Mouse (Mus musculus) CH12.LX (cell line): ENCODE results near the gene Gpr157. TPM values are rescaled to one million over a fixed set of nuclear protein-coding genes. Genes with fewer than 3 reads are reported as not detected.

Source experiments
- DNase-seq: peaks from one replicate; pipeline ENCODE4 v3.0.0-alpha.2; 2013; ENCODE audit errors: extremely low read depth
- H3K27ac ChIP-seq: 2 replicates; pipeline ENCODE4 v1.5.1; 2012; ENCODE audit warnings: low read depth, mild to moderate bottlenecking, control low read depth, moderate library complexity; ENCODE audit not compliant: insufficient read depth
- H3K27me3 ChIP-seq: replicated peaks from 2 replicates; pipeline ENCODE3; 2012; ENCODE audit warnings: inconsistent platforms
- H3K36me3 ChIP-seq, 2 experiments: replicated peaks in 1 of 2; 2 replicates each; pipeline versions ENCODE3 to v1.6.1; 2012; ENCODE audit warnings: inconsistent platforms in 1 of 2, low read length in 1 of 2, mild to moderate bottlenecking in 1 of 2, mixed read lengths in 1 of 2, moderate library complexity in 1 of 2; ENCODE audit not compliant: control insufficient read depth in 1 of 2, insufficient read depth in 1 of 2
- H3K4me1 ChIP-seq, 2 experiments: 2 replicates each; pipeline ENCODE4 v1.6.1; 2012; ENCODE audit warnings: inconsistent platforms in 1 of 2, moderate library complexity in 1 of 2; ENCODE audit not compliant: insufficient read depth in 2 of 2, control insufficient read depth in 1 of 2
- H3K4me2 ChIP-seq: 2 replicates; pipeline ENCODE4 v1.6.1; 2012; ENCODE audit warnings: low read depth, mild to moderate bottlenecking, control low read depth; ENCODE audit not compliant: poor library complexity, insufficient read depth, severe bottlenecking
- H3K4me3 ChIP-seq, 3 experiments: fragments of 150-350 bp in 1 of 3; sonication (generic) in 1 of 3; replicated peaks in 1 of 3; 2 replicates each; pipeline versions ENCODE3 to v1.5.1; 2011 to 2012; ENCODE audit warnings: low read depth in 2 of 3, low read length in 2 of 3, mild to moderate bottlenecking in 2 of 3, moderate library complexity in 2 of 3, control low read depth in 1 of 3, improper control_type of control experiment in 1 of 3, inconsistent platforms in 1 of 3, mixed read lengths in 1 of 3; ENCODE audit not compliant: poor library complexity in 1 of 3
- H3K79me2 ChIP-seq: replicated peaks from 2 replicates; pipeline ENCODE4 v1.6.1; 2012; ENCODE audit warnings: mild to moderate bottlenecking, moderate library complexity; ENCODE audit not compliant: control insufficient read depth, poor library complexity, insufficient read depth, severe bottlenecking; ENCODE audit errors: extremely low read depth
- H3K9ac ChIP-seq: 2 replicates; pipeline ENCODE4 v1.6.1; 2012; ENCODE audit warnings: low read depth, mild to moderate bottlenecking, control low read depth, moderate library complexity; ENCODE audit not compliant: insufficient read depth
- H3K9me3 ChIP-seq: replicated peaks from 2 replicates; pipeline ENCODE3; 2012; ENCODE audit warnings: low read length, inconsistent platforms, mixed read lengths
- BHLHE40 ChIP-seq: IDR thresholded peaks from 2 replicates; pipeline ENCODE4 v1.6.1; 2011; ENCODE audit warnings: mild to moderate bottlenecking, low read depth, low read length, improper control_type of control experiment
- GABPA ChIP-seq: IDR thresholded peaks from 2 replicates; pipeline ENCODE4 v1.6.1; 2012; ENCODE audit warnings: low read depth, low read length, improper control_type of control experiment, inconsistent platforms; ENCODE audit not compliant: insufficient replicate concordance
- MAZ ChIP-seq: IDR thresholded peaks from 2 replicates; pipeline ENCODE4 v1.6.1; 2012; ENCODE audit warnings: low read depth, mild to moderate bottlenecking, inconsistent platforms, low read length, improper control_type of control experiment, moderate library complexity
- ZC3H11A ChIP-seq: IDR thresholded peaks from 2 replicates; pipeline ENCODE4 v1.6.1; 2012; ENCODE audit warnings: low read depth, mild to moderate bottlenecking, inconsistent platforms, low read length, improper control_type of control experiment
- dilution Hi-C: fragments of 300-500 bp; cut with MboI; formaldehyde crosslinking; loops from 2 replicates; pipeline ENCODE4 v1.14.3; 2020; ENCODE audit warnings: low sequenced_read_pairs; ENCODE audit not compliant: extremely low pct_unique_long_range_greater_than_20kb, extremely low pct_ligation_motif_present
- in situ Hi-C: fragments of 300-500 bp; cut with MboI; formaldehyde crosslinking; loops from 3 replicates; pipeline ENCODE4 v1.14.3; 2019; ENCODE audit warnings: low sequenced_read_pairs, low pct_ligation_motif_present, low pct_unique_long_range_greater_than_20kb, mixed read lengths
- polyA plus RNA-seq: library from polyadenylated mRNA; unstranded; fragments of >175 nt; gene quantifications from 2 replicates; pipeline ENCODE4 v1.2.1, GENCODE M21; 2012; ENCODE audit warnings: low read depth; ENCODE audit not compliant: insufficient read length
- total RNA-seq, 2 experiments: library from RNA; depleted of rRNA; stranded (reverse); fragments of 300-350 nt in 1 of 2; fragments of >200 nt in 1 of 2; gene quantifications; 2 replicates each; pipeline ENCODE4 v1.2.3; 2012 to 2014

Gpr157 gene
- total and polyA plus RNA-seq, 3 experiments = 2.6 to 3.5 (median 2.8) TPM

- no peaks in the 10 kb centered on the region for H3K79me2 ChIP-seq
- no peak overlapping the region for H3K4me2 ChIP-seq
- H3K27me3 ChIP-seq = no peaks in the 10 kb centered on the region
- peaks cover 0 to 24% of the 10 kb centered on the region in 2 experiments; a peak in 2 of 4 replicates for H3K4me1 ChIP-seq
- peaks cover 3% of the 10 kb centered on the region for H3K9me3 ChIP-seq
- dilution Hi-C loops (no loop called here), in situ Hi-C loops (no loop called here)
- DNase-seq = no peak
- H3K36me3 ChIP-seq = no peaks in the 10 kb centered on the region
- H3K27ac ChIP-seq = no peak overlapping the region
- H3K9ac ChIP-seq = no peak overlapping the region
- no peak for TF ChIP-seq MAZ
- no peak for TF ChIP-seq BHLHE40
- TF ChIP-seq GABPA = no peak
- no peak for TF ChIP-seq ZC3H11A
- H3K4me3 ChIP-seq = no peak overlapping the region
Observed at GRCm38 (mm10) chr4:150155301-150155700, 68.1 kb downstream of the Gpr157 start.

Other genes with a start within 250 kb of the Gpr157 start
- gene Spsb1, start 132.3 kb upstream of the Gpr157 start, total RNA-seq (2012; rRNA removed) = 0.04 and 0.34 TPM in 2 replicates
- 0.07 and 0.16 TPM in 2 replicates for gene Spsb1, start 132.3 kb upstream of the Gpr157 start, total RNA-seq (2014; rRNA removed)
- 0.16 and 0.19 TPM in 2 replicates for gene Spsb1, start 132.3 kb upstream of the Gpr157 start, polyA plus RNA-seq
- gene H6pd, start 78.3 kb upstream of the Gpr157 start, total RNA-seq (2012; rRNA removed) = 25.1 and 25.3 TPM in 2 replicates
- gene H6pd, start 78.3 kb upstream of the Gpr157 start, total RNA-seq (2014; rRNA removed) = 13.2 and 17.7 TPM in 2 replicates
- 36.2 and 38.5 TPM in 2 replicates for gene H6pd, start 78.3 kb upstream of the Gpr157 start, polyA plus RNA-seq
- 0.38 and 1.4 TPM in 2 replicates for gene Slc2a5, start 31.9 kb downstream of the Gpr157 start, total RNA-seq (2012; rRNA removed)
- gene Slc2a5, start 31.9 kb downstream of the Gpr157 start, total RNA-seq (2014; rRNA removed) = 0.70 and 0.81 TPM in 2 replicates
- gene Slc2a5, start 31.9 kb downstream of the Gpr157 start, polyA plus RNA-seq = 1.1 and 1.5 TPM in 2 replicates
- gene Slc2a7, start 61.6 kb downstream of the Gpr157 start, total RNA-seq (2012; rRNA removed) = 0.13 TPM in 1 of 2 replicates, not detected in the other
- gene Slc2a7, start 61.6 kb downstream of the Gpr157 start, total RNA-seq (2014; rRNA removed) = not detected in 2 replicates
- gene Slc2a7, start 61.6 kb downstream of the Gpr157 start, polyA plus RNA-seq = 0.14 TPM in 1 of 2 replicates, not detected in the other
- not detected in 2 replicates for gene Car6, start 114.0 kb downstream of the Gpr157 start, total RNA-seq (2012; rRNA removed)
- gene Car6, start 114.0 kb downstream of the Gpr157 start, total RNA-seq (2014; rRNA removed) = not detected in 2 replicates
- not detected in 2 replicates for gene Car6, start 114.0 kb downstream of the Gpr157 start, polyA plus RNA-seq
- gene Eno1, start 149.4 kb downstream of the Gpr157 start, total RNA-seq (2012; rRNA removed) = 1,210 and 1,985 TPM in 2 replicates
- 903 and 1,109 TPM in 2 replicates for gene Eno1, start 149.4 kb downstream of the Gpr157 start, total RNA-seq (2014; rRNA removed)
- 1,272 and 1,619 TPM in 2 replicates for gene Eno1, start 149.4 kb downstream of the Gpr157 start, polyA plus RNA-seq
- 8.2 and 8.7 TPM in 2 replicates for gene Rere, start 194.3 kb downstream of the Gpr157 start, total RNA-seq (2012; rRNA removed)
- 3.1 and 3.4 TPM in 2 replicates for gene Rere, start 194.3 kb downstream of the Gpr157 start, total RNA-seq (2014; rRNA removed)
- gene Rere, start 194.3 kb downstream of the Gpr157 start, polyA plus RNA-seq = 28.2 and 36.5 TPM in 2 replicates